Mouse (Mus musculus) CH12.LX (cell line): ENCODE results near the gene Gimap9. TPM values are rescaled to one million over a fixed set of nuclear protein-coding genes. Genes with fewer than 3 reads are reported as not detected.

Experiments
- DNase-seq: peaks from one replicate; pipeline ENCODE4 v3.0.0-alpha.2; 2013; ENCODE audit errors: extremely low read depth
- H3K27ac ChIP-seq: 2 replicates; pipeline ENCODE4 v1.5.1; 2012; ENCODE audit warnings: low read depth, mild to moderate bottlenecking, control low read depth, moderate library complexity; ENCODE audit not compliant: insufficient read depth
- H3K27me3 ChIP-seq: replicated peaks from 2 replicates; pipeline ENCODE3; 2012; ENCODE audit warnings: inconsistent platforms
- H3K36me3 ChIP-seq, 2 experiments: replicated peaks in 1 of 2; 2 replicates each; pipeline versions ENCODE3 to v1.6.1; 2012; ENCODE audit warnings: inconsistent platforms in 1 of 2, low read length in 1 of 2, mild to moderate bottlenecking in 1 of 2, mixed read lengths in 1 of 2, moderate library complexity in 1 of 2; ENCODE audit not compliant: control insufficient read depth in 1 of 2, insufficient read depth in 1 of 2
- H3K4me1 ChIP-seq, 2 experiments: 2 replicates each; pipeline ENCODE4 v1.6.1; 2012; ENCODE audit warnings: inconsistent platforms in 1 of 2, moderate library complexity in 1 of 2; ENCODE audit not compliant: insufficient read depth in 2 of 2, control insufficient read depth in 1 of 2
- H3K4me2 ChIP-seq: 2 replicates; pipeline ENCODE4 v1.6.1; 2012; ENCODE audit warnings: low read depth, mild to moderate bottlenecking, control low read depth; ENCODE audit not compliant: poor library complexity, insufficient read depth, severe bottlenecking
- H3K4me3 ChIP-seq, 3 experiments: fragments of 150-350 bp in 1 of 3; sonication (generic) in 1 of 3; replicated peaks in 1 of 3; 2 replicates each; pipeline versions ENCODE3 to v1.5.1; 2011 to 2012; ENCODE audit warnings: low read depth in 2 of 3, low read length in 2 of 3, mild to moderate bottlenecking in 2 of 3, moderate library complexity in 2 of 3, control low read depth in 1 of 3, improper control_type of control experiment in 1 of 3, inconsistent platforms in 1 of 3, mixed read lengths in 1 of 3; ENCODE audit not compliant: poor library complexity in 1 of 3
- H3K79me2 ChIP-seq: replicated peaks from 2 replicates; pipeline ENCODE4 v1.6.1; 2012; ENCODE audit warnings: mild to moderate bottlenecking, moderate library complexity; ENCODE audit not compliant: control insufficient read depth, poor library complexity, insufficient read depth, severe bottlenecking; ENCODE audit errors: extremely low read depth
- H3K9ac ChIP-seq: 2 replicates; pipeline ENCODE4 v1.6.1; 2012; ENCODE audit warnings: low read depth, mild to moderate bottlenecking, control low read depth, moderate library complexity; ENCODE audit not compliant: insufficient read depth
- H3K9me3 ChIP-seq: replicated peaks from 2 replicates; pipeline ENCODE3; 2012; ENCODE audit warnings: low read length, inconsistent platforms, mixed read lengths
- CHD1 ChIP-seq: IDR thresholded peaks from 2 replicates; pipeline ENCODE4 v1.6.1; 2012; ENCODE audit warnings: low read depth, low read length, improper control_type of control experiment, inconsistent platforms
- CTCF ChIP-seq, 2 experiments: IDR thresholded peaks in 1 of 2; conservative IDR thresholded peaks in 1 of 2; 2 replicates each; pipeline ENCODE4 v1.5.1; 2011 to 2012; ENCODE audit warnings: low read depth in 2 of 2, low read length in 2 of 2, improper control_type of control experiment in 1 of 2, inconsistent platforms in 1 of 2, mild to moderate bottlenecking in 1 of 2, moderate library complexity in 1 of 2
- E2F4 ChIP-seq: IDR thresholded peaks from 2 replicates; pipeline ENCODE4 v1.6.1; 2011; ENCODE audit warnings: low read depth, low read length, improper control_type of control experiment; ENCODE audit not compliant: insufficient replicate concordance
- ELF1 ChIP-seq: IDR thresholded peaks from 2 replicates; pipeline ENCODE4 v1.6.1; 2014; ENCODE audit warnings: low read depth, mild to moderate bottlenecking, inconsistent platforms, low read length, improper control_type of control experiment
- EP300 ChIP-seq: IDR thresholded peaks from 2 replicates; pipeline ENCODE4 v1.6.1; 2011; ENCODE audit warnings: low read length, improper control_type of control experiment
- GABPA ChIP-seq: IDR thresholded peaks from 2 replicates; pipeline ENCODE4 v1.6.1; 2012; ENCODE audit warnings: low read depth, low read length, improper control_type of control experiment, inconsistent platforms; ENCODE audit not compliant: insufficient replicate concordance
- HCFC1 ChIP-seq: IDR thresholded peaks from 2 replicates; pipeline ENCODE4 v1.6.1; 2012; ENCODE audit warnings: low read depth, mild to moderate bottlenecking, inconsistent platforms, low read length, improper control_type of control experiment
- IRF4 ChIP-seq: IDR thresholded peaks from 2 replicates; pipeline ENCODE4 v1.6.1; 2014; ENCODE audit warnings: low read depth, mild to moderate bottlenecking, inconsistent platforms, low read length, improper control_type of control experiment
- JUN ChIP-seq: IDR thresholded peaks from 2 replicates; pipeline ENCODE4 v1.6.1; 2011; ENCODE audit warnings: low read depth, mild to moderate bottlenecking, low read length, improper control_type of control experiment, moderate library complexity; ENCODE audit not compliant: insufficient read depth
- KAT2A ChIP-seq: IDR thresholded peaks from 2 replicates; pipeline ENCODE4 v1.6.1; 2012; ENCODE audit warnings: low read length, improper control_type of control experiment, inconsistent platforms; ENCODE audit not compliant: insufficient replicate concordance
- MAFK ChIP-seq: IDR thresholded peaks from 2 replicates; pipeline ENCODE4 v1.6.1; 2011; ENCODE audit warnings: low read length, improper control_type of control experiment; ENCODE audit not compliant: insufficient replicate concordance
- MAX ChIP-seq: IDR thresholded peaks from 2 replicates; pipeline ENCODE4 v1.6.1; 2011; ENCODE audit warnings: low read length, improper control_type of control experiment
- MAZ ChIP-seq: IDR thresholded peaks from 2 replicates; pipeline ENCODE4 v1.6.1; 2012; ENCODE audit warnings: low read depth, mild to moderate bottlenecking, inconsistent platforms, low read length, improper control_type of control experiment, moderate library complexity
- MEF2A ChIP-seq: IDR thresholded peaks from 2 replicates; pipeline ENCODE4 v1.6.1; 2014; ENCODE audit warnings: low read depth, mild to moderate bottlenecking, inconsistent platforms, low read length, improper control_type of control experiment, borderline replicate concordance
- MXI1 ChIP-seq: IDR thresholded peaks from 2 replicates; pipeline ENCODE4 v1.6.1; 2011; ENCODE audit warnings: mild to moderate bottlenecking, low read depth, low read length, improper control_type of control experiment
- MYC ChIP-seq: IDR thresholded peaks from 2 replicates; pipeline ENCODE4 v1.6.1; 2011; ENCODE audit warnings: low read depth, mild to moderate bottlenecking, improper control_type of control experiment, low read length
- NELFE ChIP-seq: IDR thresholded peaks from 2 replicates; pipeline ENCODE4 v1.6.1; 2011; ENCODE audit warnings: low read depth, low read length, improper control_type of control experiment
- NRF1 ChIP-seq: IDR thresholded peaks from 2 replicates; pipeline ENCODE4 v1.6.1; 2014; ENCODE audit warnings: low read depth, mild to moderate bottlenecking, inconsistent platforms, low read length, improper control_type of control experiment, moderate library complexity
- PAX5 ChIP-seq: IDR thresholded peaks from 2 replicates; pipeline ENCODE4 v1.6.1; 2012; ENCODE audit warnings: low read length, inconsistent platforms, mixed read lengths
- RAD21 ChIP-seq: IDR thresholded peaks from 2 replicates; pipeline ENCODE4 v1.6.1; 2011; ENCODE audit warnings: low read depth, mild to moderate bottlenecking, low read length, improper control_type of control experiment, moderate library complexity
- RCOR1 ChIP-seq: conservative IDR thresholded peaks from 2 replicates; pipeline ENCODE4 v1.6.1; 2012; ENCODE audit warnings: low read depth, mild to moderate bottlenecking, inconsistent platforms, low read length, improper control_type of control experiment
- SIN3A ChIP-seq: IDR thresholded peaks from 2 replicates; pipeline ENCODE4 v1.6.1; 2012; ENCODE audit warnings: low read length, improper control_type of control experiment, inconsistent platforms
- SMC3 ChIP-seq: IDR thresholded peaks from 2 replicates; pipeline ENCODE4 v1.6.1; 2011; ENCODE audit warnings: low read depth, low read length, improper control_type of control experiment
- TBP ChIP-seq: conservative IDR thresholded peaks from 2 replicates; pipeline ENCODE4 v1.6.1; 2011; ENCODE audit warnings: low read depth, low read length, improper control_type of control experiment
- TCF12 ChIP-seq: IDR thresholded peaks from 2 replicates; pipeline ENCODE4 v1.6.1; 2014; ENCODE audit warnings: low read depth, mild to moderate bottlenecking, inconsistent platforms, low read length, improper control_type of control experiment
- UBTF ChIP-seq: IDR thresholded peaks from 2 replicates; pipeline ENCODE4 v1.6.1; 2012; ENCODE audit warnings: low read depth, mild to moderate bottlenecking, inconsistent platforms, low read length, improper control_type of control experiment, moderate library complexity
- USF2 ChIP-seq: conservative IDR thresholded peaks from 2 replicates; pipeline ENCODE4 v1.6.1; 2011; ENCODE audit warnings: low read depth, low read length, improper control_type of control experiment
- ZC3H11A ChIP-seq: IDR thresholded peaks from 2 replicates; pipeline ENCODE4 v1.6.1; 2012; ENCODE audit warnings: low read depth, mild to moderate bottlenecking, inconsistent platforms, low read length, improper control_type of control experiment
- ZKSCAN1 ChIP-seq: IDR thresholded peaks from 2 replicates; pipeline ENCODE4 v1.6.1; 2012; ENCODE audit warnings: low read depth, inconsistent platforms, low read length, improper control_type of control experiment, borderline replicate concordance
- ZNF384 ChIP-seq: IDR thresholded peaks from 2 replicates; pipeline ENCODE4 v1.6.1; 2012; ENCODE audit warnings: low read depth, low read length, improper control_type of control experiment, inconsistent platforms
- dilution Hi-C: fragments of 300-500 bp; cut with MboI; formaldehyde crosslinking; loops from 2 replicates; pipeline ENCODE4 v1.14.3; 2020; ENCODE audit warnings: low sequenced_read_pairs; ENCODE audit not compliant: extremely low pct_unique_long_range_greater_than_20kb, extremely low pct_ligation_motif_present
- in situ Hi-C: fragments of 300-500 bp; cut with MboI; formaldehyde crosslinking; loops from 3 replicates; pipeline ENCODE4 v1.14.3; 2019; ENCODE audit warnings: low sequenced_read_pairs, low pct_ligation_motif_present, low pct_unique_long_range_greater_than_20kb, mixed read lengths
- polyA plus RNA-seq: library from polyadenylated mRNA; unstranded; fragments of >175 nt; gene quantifications from 2 replicates; pipeline ENCODE4 v1.2.1, GENCODE M21; 2012; ENCODE audit warnings: low read depth; ENCODE audit not compliant: insufficient read length
- total RNA-seq, 2 experiments: library from RNA; depleted of rRNA; stranded (reverse); fragments of 300-350 nt in 1 of 2; fragments of >200 nt in 1 of 2; gene quantifications; 2 replicates each; pipeline ENCODE4 v1.2.3; 2012 to 2014

Gimap9 gene
- total and polyA plus RNA-seq, 3 experiments: 31.0 to 75.1 (median 46.1) TPM

DNA sequence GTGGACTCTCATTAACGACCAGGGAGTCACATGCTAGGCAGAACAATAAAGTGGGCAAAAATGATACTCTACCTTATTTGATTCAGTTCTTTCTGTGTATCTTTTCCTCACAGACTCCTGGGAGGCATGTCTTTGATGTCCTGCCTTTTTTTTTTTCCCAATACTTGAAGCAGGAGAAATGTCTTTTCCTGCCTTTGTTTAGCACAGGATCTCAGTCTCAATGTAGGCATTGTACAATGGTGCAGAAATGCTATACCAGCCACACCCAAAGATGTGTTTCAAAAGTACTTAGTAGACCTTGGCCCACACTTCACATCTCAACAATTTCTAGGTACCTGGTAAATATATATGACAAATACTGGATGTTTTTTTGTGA lies 21.6 kb downstream of the Gimap9 start:
- peak overlapping the region; percentile 37; the same call in 1 of the 2 replicates for H3K27ac ChIP-seq
- H3K9ac ChIP-seq: no peak overlapping the region
- peaks cover 30 to 70% of the 10 kb centered on the region in 2 experiments for H3K4me1 ChIP-seq
- peaks cover 33% of the 10 kb centered on the region for H3K9me3 ChIP-seq
- dilution Hi-C loops: no loop called here
- no peak for TF ChIP-seq MAZ
- no peak for TF ChIP-seq SMC3
- no peak for TF ChIP-seq NRF1
- TF ChIP-seq PAX5: no peak
- no peak for TF ChIP-seq ZNF384
- no peak for TF ChIP-seq E2F4
- no peak for TF ChIP-seq NELFE
- no peak for TF ChIP-seq CTCF (conservative IDR thresholded peaks at IDR 0.05 in 1 of 2, IDR thresholded peaks at IDR 0.05 in 1 of 2; ENCODE audit: low read depth in 2 of 2, low read length in 2 of 2)
- TF ChIP-seq MAFK: no peak
- TF ChIP-seq ZKSCAN1: no peak
- no peak for TF ChIP-seq UBTF
- no peak for TF ChIP-seq MAX
- TF ChIP-seq HCFC1: no peak
- no peak for TF ChIP-seq MXI1
- no peak for TF ChIP-seq TCF12
- TF ChIP-seq KAT2A: no peak
- TF ChIP-seq ZC3H11A: no peak
- TF ChIP-seq EP300: no peak
- TF ChIP-seq, all 38 proteins: peak for 0
- no peaks in the 10 kb centered on the region for H3K27me3 ChIP-seq
- no peak for DNase-seq
- in situ Hi-C loops: no loop called here
- H3K79me2 ChIP-seq: no peaks in the 10 kb centered on the region; the same call in 1 of the 2 replicates
- peaks cover 28 to 52% of the 10 kb centered on the region in 2 experiments for H3K36me3 ChIP-seq
- no peak overlapping the region for H3K4me2 ChIP-seq
- H3K4me3 ChIP-seq: no peak overlapping the region

GRCm38 (mm10) chr6:48698066-48698856 lies 22.3 kb downstream of the Gimap9 start:
- Histone ChIP-seq H3K9ac (peak overlapping the region; percentile 64), H3K4me1 (peaks cover 29 to 70% of the 10 kb centered on the region in 2 experiments), H3K79me2 (peaks cover 6% of the 10 kb centered on the region), H3K4me2 (peak overlapping the region; percentile 63), H3K27me3 (no peaks in the 10 kb centered on the region), H3K9me3 (peaks cover 31% of the 10 kb centered on the region), H3K4me3 (peak overlapping the region; percentile 19 to 45 (median 26)), H3K36me3 (peaks cover 27 to 52% of the 10 kb centered on the region in 2 experiments), H3K27ac (peak overlapping the region; percentile 98)
- dilution Hi-C loops: no loop called here
- DNase-seq: no peak
- in situ Hi-C loops: no loop called here
- TF ChIP-seq KAT2A (no peak), ELF1 (0 out of 2 replicates have a peak, but pooled peaks have one; percentile 6), SIN3A (no peak), RCOR1 (no peak), RAD21 (no peak), IRF4 (no peak), JUN (no peak), MXI1 (no peak), USF2 (peak; percentile 41; the same call in 1 of the 2 replicates), MAZ (no peak), MYC (0 out of 2 replicates have a peak, but pooled peaks have one; percentile 40), CTCF (conservative IDR thresholded peaks at IDR 0.05 in 1 of 2, IDR thresholded peaks at IDR 0.05 in 1 of 2; ENCODE audit: low read depth in 2 of 2, low read length in 2 of 2) (no peak), TBP (peak; percentile 69), MEF2A (no peak), PAX5 (no peak), GABPA (no peak), CHD1 (0 out of 2 replicates have a peak, but pooled peaks have one; percentile 47), HCFC1 (no peak), SMC3 (no peak)
